Mouse (Mus musculus) bone marrow macrophage, adult 2 months (primary cell): ENCODE results near the gene Oprm1.

Source experiments
- CTCF ChIP-seq: IDR thresholded peaks from 2 replicates; pipeline ENCODE4 v1.5.1; 2012; ENCODE audit warnings: low read depth, mild to moderate bottlenecking, low read length, moderate library complexity
- POLR2A ChIP-seq: IDR thresholded peaks from 2 replicates; pipeline ENCODE4 v1.6.1; 2012; ENCODE audit warnings: mild to moderate bottlenecking, low read depth, low read length, borderline replicate concordance

DNA sequence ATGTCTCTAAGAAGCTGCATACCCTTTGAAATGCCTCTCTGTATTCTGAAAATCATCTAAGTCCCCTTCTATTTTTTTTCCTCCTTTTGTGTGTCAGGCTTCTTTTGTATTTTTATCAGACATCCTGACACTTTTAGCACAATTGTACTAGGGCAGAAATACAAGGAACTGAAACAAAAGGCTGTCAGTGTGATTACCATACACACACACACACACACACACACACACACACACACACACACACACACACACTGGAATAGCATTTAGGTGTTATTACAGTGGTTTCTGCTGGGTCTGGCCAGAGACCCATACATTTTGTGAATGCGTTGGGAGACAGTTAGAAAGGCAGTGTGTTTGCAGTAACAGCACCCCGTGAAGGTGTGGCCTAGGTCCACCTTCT is 275.2 kb downstream of the Oprm1 start:
- TF ChIP-seq POLR2A, result no peak
- TF ChIP-seq CTCF, result no peak
